Mouse (Mus musculus): ENCODE measurements around the gene Rgs19.

The Rgs19 gene

DNA sequence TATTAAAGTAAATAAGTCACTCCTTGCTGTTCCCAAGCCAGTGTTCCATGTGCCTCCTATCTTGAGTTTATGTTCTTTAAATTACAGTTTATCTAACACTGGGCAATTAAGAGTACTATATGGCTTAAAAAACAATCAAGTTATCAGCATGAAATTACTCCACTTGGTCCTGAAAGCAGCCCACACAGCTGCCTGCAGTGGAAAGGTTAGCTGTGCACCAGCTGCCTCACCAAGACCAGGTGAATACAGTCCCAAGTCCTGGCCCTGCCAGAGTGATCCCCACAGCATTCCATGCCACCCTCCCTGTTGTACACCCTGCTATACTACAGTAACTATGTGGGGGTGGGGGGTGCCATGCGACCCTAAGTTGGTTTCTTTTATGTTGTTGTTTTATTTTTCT lies 40.3 kb downstream of the Rgs19 start:
- no peak for DNase-seq (ENCODE audit: low spot score in 2 of 2)

DNA sequence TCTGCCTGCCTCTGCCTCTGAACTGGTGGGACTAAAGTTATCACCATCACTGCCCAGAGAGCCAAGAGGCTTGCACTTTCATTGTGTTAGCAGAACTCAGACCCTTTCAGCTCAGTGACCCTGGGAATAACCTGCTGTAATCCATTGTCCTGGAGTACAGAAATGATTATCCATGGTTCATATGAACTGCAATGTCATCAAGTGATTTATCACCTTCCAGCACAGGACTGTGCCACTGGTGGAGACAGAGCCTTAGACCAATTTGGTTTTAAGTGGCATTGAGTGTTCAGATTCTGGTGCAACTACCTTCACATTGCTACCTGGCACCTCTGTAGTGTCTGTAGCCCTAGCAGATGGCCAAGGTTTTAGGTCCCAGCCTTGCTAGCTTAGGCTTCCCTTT lies 40.7 kb downstream of the Rgs19 start:
- no peak for DNase-seq (ENCODE audit: low spot score in 2 of 2)

DNA sequence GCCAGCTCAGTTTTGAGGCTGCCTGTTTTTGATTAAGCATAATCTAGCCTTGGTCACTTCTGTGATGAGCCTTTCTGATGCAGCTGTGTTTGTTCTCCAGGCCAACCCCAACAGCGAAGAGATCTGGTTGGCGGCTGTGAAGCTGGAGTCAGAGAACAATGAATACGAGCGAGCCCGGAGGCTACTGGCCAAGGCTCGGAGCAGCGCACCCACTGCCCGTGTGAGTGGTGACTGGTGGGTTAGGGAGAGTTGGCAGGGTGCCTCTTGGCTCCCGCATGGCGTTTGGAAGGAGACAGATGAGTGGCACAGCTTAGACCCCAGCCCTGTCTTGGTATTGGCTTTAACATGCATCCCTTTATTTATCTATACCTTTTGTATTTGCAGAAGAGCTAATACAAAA lies 44.9 kb downstream of the Rgs19 start:
- DNase-seq (ENCODE audit: low spot score in 2 of 2), result no peak

DNA sequence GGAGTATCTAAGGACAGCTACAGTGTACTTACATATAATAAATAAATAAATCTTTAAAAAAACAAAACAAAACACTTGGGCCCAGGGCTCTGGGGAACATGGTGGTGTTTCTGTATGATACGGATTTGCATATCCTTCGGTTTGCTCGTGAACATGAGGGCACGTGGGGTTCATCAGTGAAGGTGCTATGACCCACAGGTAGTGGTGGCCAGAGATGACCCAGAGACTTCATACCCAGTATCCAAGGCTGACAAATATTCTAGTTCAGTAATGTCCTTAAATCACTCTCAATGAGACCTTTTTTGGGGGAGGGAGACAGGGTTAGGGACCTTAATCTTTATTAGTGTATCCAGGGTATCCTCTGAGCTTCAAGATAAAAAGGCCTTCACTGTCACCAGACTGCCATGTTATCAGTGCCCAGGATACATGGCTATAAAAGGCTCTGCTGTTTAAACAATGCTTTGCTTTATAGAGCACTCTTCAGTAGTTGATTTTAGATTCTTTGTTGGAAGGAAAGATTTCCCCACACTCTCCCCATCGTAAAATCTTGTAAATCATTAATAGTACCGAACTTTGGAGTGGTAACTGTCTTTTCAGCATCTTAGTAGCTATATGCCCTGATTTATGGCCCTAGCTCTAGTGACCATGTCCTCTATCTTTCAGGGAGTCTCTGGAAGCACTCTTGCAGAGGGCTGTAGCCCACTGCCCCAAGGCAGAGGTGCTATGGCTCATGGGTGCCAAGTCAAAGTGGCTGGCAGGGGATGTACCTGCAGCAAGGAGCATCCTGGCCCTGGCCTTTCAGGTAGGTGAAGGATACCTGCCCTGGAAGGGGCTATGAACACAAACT lies 46.9 kb downstream of the Rgs19 start:
- no peak for DNase-seq (ENCODE audit: low spot score in 2 of 2)

DNA sequence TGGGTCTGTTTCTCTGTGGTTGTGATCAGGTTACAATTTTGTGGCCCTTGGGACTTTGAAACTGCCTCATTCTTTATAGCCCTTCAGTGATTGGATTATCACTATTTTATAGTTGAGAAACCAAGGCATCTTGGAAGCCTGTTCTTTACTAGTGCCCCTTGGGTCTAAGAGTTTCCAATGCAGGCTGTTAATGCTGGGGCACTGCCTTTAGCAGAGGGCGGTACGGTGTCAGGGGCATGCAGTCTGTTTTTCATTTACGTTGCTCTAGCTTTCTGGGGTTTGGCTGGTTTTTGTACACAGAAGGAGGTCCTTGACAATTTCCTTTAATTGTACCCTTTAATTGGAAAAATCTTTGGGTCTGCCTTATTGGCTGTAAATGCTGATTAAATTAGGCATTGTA lies 48.1 kb downstream of the Rgs19 start:
- no peak for DNase-seq (ENCODE audit: low spot score in 2 of 2)

DNA sequence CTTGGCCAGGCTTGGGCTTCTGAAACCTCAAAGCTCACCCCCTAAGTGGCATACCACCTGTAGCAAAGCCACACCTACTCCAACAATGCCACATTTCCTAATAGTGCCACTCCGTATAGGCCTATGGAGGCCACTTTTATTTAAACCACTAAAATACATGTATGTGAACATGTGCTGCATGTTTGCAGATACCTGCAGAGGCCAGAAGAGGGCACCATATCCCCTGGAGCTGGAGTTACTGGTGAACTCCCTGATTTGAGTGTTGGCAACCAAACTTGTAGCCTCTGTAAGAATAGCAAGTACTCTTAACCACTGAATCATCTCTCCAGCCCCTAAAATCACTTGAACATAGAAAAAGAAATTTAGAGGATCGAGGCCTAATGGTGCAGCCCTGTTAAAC lies 49.4 kb downstream of the Rgs19 start:
- peak; percentile 18 to 54 for DNase-seq (ENCODE audit: low spot score in 2 of 2)
